Mouse (Mus musculus) kidney, adult 2 months (tissue): ENCODE results near the gene Dlgap1. TPM values are rescaled to one million over a fixed set of nuclear protein-coding genes. Genes with fewer than 3 reads are reported as not detected.

Source experiments
- DNase-seq: peaks from one replicate; pipeline ENCODE4 v3.0.0; 2021
- H3K27ac ChIP-seq: fragments of 200-500 bp; 2 replicates; pipeline ENCODE4 v1.5.1; 2012; ENCODE audit warnings: low read depth, low read length, control low read depth, inconsistent platforms; ENCODE audit not compliant: insufficient read depth
- H3K27me3 ChIP-seq: fragments of 200-500 bp; replicated peaks from 2 replicates; pipeline ENCODE4 v1.6.1; 2012; ENCODE audit warnings: mild to moderate bottlenecking, moderate library complexity, low read length, inconsistent platforms; ENCODE audit not compliant: control insufficient read depth, insufficient read depth
- H3K36me3 ChIP-seq: fragments of 200-500 bp; 2 replicates; pipeline ENCODE4 v1.6.1; 2012; ENCODE audit warnings: mild to moderate bottlenecking, moderate library complexity, low read length, inconsistent platforms; ENCODE audit not compliant: control insufficient read depth, insufficient read depth
- H3K4me1 ChIP-seq: fragments of 200-500 bp; 2 replicates; pipeline ENCODE4 v1.6.1; 2011; ENCODE audit warnings: low read length; ENCODE audit not compliant: control insufficient read depth, insufficient read depth
- H3K4me3 ChIP-seq: fragments of 200-500 bp; 2 replicates; pipeline ENCODE4 v1.5.1; 2011; ENCODE audit warnings: mild to moderate bottlenecking, low read depth, low read length, control low read depth; ENCODE audit not compliant: insufficient read depth
- CTCF ChIP-seq: fragments of 200-500 bp; conservative IDR thresholded peaks from 2 replicates; pipeline ENCODE4 v1.5.1; 2011; ENCODE audit warnings: low read depth, mild to moderate bottlenecking, control low read depth, low read length, moderate library complexity, mixed read lengths; ENCODE audit not compliant: insufficient read depth, insufficient read length
- POLR2A ChIP-seq: fragments of 200-500 bp; IDR thresholded peaks from one replicate; pipeline ENCODE4 v1.6.1; 2011; ENCODE audit warnings: low read depth, low read length, control low read depth
- WGBS: fragments of 180-500 bp; shearing (Covaris S2); methylation state at CpG from one replicate; pipeline ENCODE4 v1.1.7; 2018; 5-methylcytosine and 5-hydroxymethylcytosine counted together
- polyA plus RNA-seq: library from polyadenylated mRNA; depleted of rRNA; stranded (reverse); fragments of >200 nt; gene quantifications from 2 replicates; pipeline ENCODE4 v1.2.3, GENCODE M21; 2012

Gene Dlgap1
- polyA plus RNA-seq, 1 experiment: 0.55 TPM

GRCm38 (mm10) chr17:70853436-70853905, 884.6 kb downstream of the Dlgap1 start, which contains the start of gene Tgif1:
Gene Tgif1 (minus strand): TSS chr17:70853546.
- TF ChIP-seq POLR2A (no peak), CTCF (no peak)
- Histone ChIP-seq H3K36me3 (no peaks in the 10 kb centered on the region), H3K4me1 (peaks cover 11% of the 10 kb centered on the region), H3K4me3 (peak within 1 kb of the TSS; percentile 92), H3K27me3 (no peaks in the 10 kb centered on the region), H3K27ac (peak within 1 kb of the TSS; percentile 95)
- DNase-seq: peak; percentile 86
- WGBS: under 1% methylated on average over 29 of the region's 29 CpGs

GRCm38 (mm10) chr17:70854021-70854420, 885.1 kb downstream of the Dlgap1 start:
- Histone ChIP-seq H3K27me3 (no peaks in the 10 kb centered on the region), H3K36me3 (no peaks in the 10 kb centered on the region), H3K27ac (peak overlapping the region; percentile 24), H3K4me1 (peaks cover 7% of the 10 kb centered on the region; the same call in 1 of the 2 replicates), H3K4me3 (peak overlapping the region; percentile 20)
- WGBS: 42% methylated on average over 6 of the region's 6 CpGs
- TF ChIP-seq CTCF (no peak), POLR2A (no peak)
- DNase-seq: no peak

- DNase-seq: peak; percentile 55
- 32% methylated on average over 12 of the region's 12 CpGs for WGBS
- no peaks in the 10 kb centered on the region for H3K36me3 ChIP-seq
- 0 out of 2 replicates have a peak, but pooled peaks have one; percentile 4 for TF ChIP-seq CTCF
- no peak for TF ChIP-seq POLR2A
- H3K4me3 ChIP-seq: peak overlapping the region; percentile 13; the same call in 1 of the 2 replicates
- peaks cover 7% of the 10 kb centered on the region; the same call in 1 of the 2 replicates for H3K4me1 ChIP-seq
- no peaks in the 10 kb centered on the region for H3K27me3 ChIP-seq
- H3K27ac ChIP-seq: no peak overlapping the region
These were observed 888.1 kb downstream of the Dlgap1 start for GRCm38 (mm10) chr17:70856871-70857415.

- TF ChIP-seq POLR2A (no peak), CTCF (no peak)
- DNase-seq: no peak
- no peaks in the 10 kb centered on the region for H3K36me3 ChIP-seq
- H3K4me3 ChIP-seq: no peak overlapping the region
- whole genome bisulfite sequencing: 71% methylated on average over 4 of the region's 4 CpGs
- H3K27me3 ChIP-seq: no peaks in the 10 kb centered on the region
- H3K27ac ChIP-seq: no peak overlapping the region
- H3K4me1 ChIP-seq: peaks cover 7% of the 10 kb centered on the region; the same call in 1 of the 2 replicates
These were observed 889.9 kb downstream of the Dlgap1 start for GRCm38 (mm10) chr17:70858814-70859213.

- no peak overlapping the region for H3K4me3 ChIP-seq
- 98% methylated on average over 8 of the region's 8 CpGs for WGBS
- no peak overlapping the region for H3K27ac ChIP-seq
- no peaks in the 10 kb centered on the region for H3K27me3 ChIP-seq
- no peak for DNase-seq
- H3K4me1 ChIP-seq: no peaks in the 10 kb centered on the region
- no peaks in the 10 kb centered on the region for H3K36me3 ChIP-seq
- TF ChIP-seq POLR2A: no peak
- TF ChIP-seq CTCF: no peak
These were observed 895.2 kb downstream of the Dlgap1 start for GRCm38 (mm10) chr17:70864117-70864516.

- WGBS: 90% methylated on average over 3 of the region's 3 CpGs
- DNase-seq: no peak
- no peaks in the 10 kb centered on the region for H3K4me1 ChIP-seq
- H3K27ac ChIP-seq: no peak overlapping the region
- H3K27me3 ChIP-seq: no peaks in the 10 kb centered on the region
- TF ChIP-seq CTCF: no peak
- no peak for TF ChIP-seq POLR2A
- H3K36me3 ChIP-seq: no peaks in the 10 kb centered on the region
- H3K4me3 ChIP-seq: no peak overlapping the region
These were observed 895.8 kb downstream of the Dlgap1 start for GRCm38 (mm10) chr17:70864645-70865044.

- no peak for DNase-seq
- WGBS: 64% methylated on average over 10 of the region's 10 CpGs
- Histone ChIP-seq H3K4me1 (no peaks in the 10 kb centered on the region), H3K4me3 (no peak overlapping the region), H3K36me3 (no peaks in the 10 kb centered on the region), H3K27ac (no peak overlapping the region), H3K27me3 (no peaks in the 10 kb centered on the region)
- TF ChIP-seq POLR2A: no peak
- no peak for TF ChIP-seq CTCF
These were observed 896.3 kb downstream of the Dlgap1 start for GRCm38 (mm10) chr17:70865060-70865604.
